Mouse (Mus musculus): ENCODE measurements around the gene Hdhd5. TPM values are rescaled to one million over a fixed set of nuclear protein-coding genes. Genes with fewer than 3 reads are reported as not detected.

Gene Hdhd5
- polyA plus RNA-seq, 1 experiment = 62.4 TPM

- WGBS = 44% methylated on average over 1 of the region's 1 CpGs
- no peak for TF ChIP-seq CTCF (IDR thresholded peaks at IDR 0.05; ENCODE audit: borderline replicate concordance, control insufficient read depth, extremely low read depth, insufficient read depth, low read length, poor library complexity)
- TF ChIP-seq POLR2A (IDR thresholded peaks at IDR 0.05; ENCODE audit: control insufficient read depth, extremely low read depth, insufficient read depth, low read length, poor library complexity) = no peak
- no peak for DNase-seq
- no peaks in the 10 kb centered on the region for H3K27me3 ChIP-seq (ENCODE audit: control insufficient read depth, insufficient read depth, low read length)
- H3K4me3 ChIP-seq (ENCODE audit: control insufficient read depth, insufficient read depth, low read length) = no peak overlapping the region
- H3K4me1 ChIP-seq (replicated peaks; ENCODE audit: control insufficient read depth, insufficient read depth, low read length) = peaks cover 12% of the 10 kb centered on the region
- no peaks in the 10 kb centered on the region for H3K36me3 ChIP-seq (ENCODE audit: control insufficient read depth, insufficient read depth, low read length)
- H3K27ac ChIP-seq (ENCODE audit: control insufficient read depth, insufficient read depth, low read length) = no peak overlapping the region
These were observed 41.3 kb upstream of the Hdhd5 start for GRCm38 (mm10) chr6:120572372-120572771.

- no peak for DNase-seq
- TF ChIP-seq CTCF (IDR thresholded peaks at IDR 0.05; ENCODE audit: borderline replicate concordance, control insufficient read depth, extremely low read depth, insufficient read depth, low read length, poor library complexity) = no peak
- TF ChIP-seq POLR2A (IDR thresholded peaks at IDR 0.05; ENCODE audit: control insufficient read depth, extremely low read depth, insufficient read depth, low read length, poor library complexity) = no peak
- H3K36me3 ChIP-seq (ENCODE audit: control insufficient read depth, insufficient read depth, low read length) = no peaks in the 10 kb centered on the region
- WGBS = 89% methylated on average over 1 of the region's 1 CpGs
- H3K4me1 ChIP-seq (replicated peaks; ENCODE audit: control insufficient read depth, insufficient read depth, low read length) = peaks cover 19% of the 10 kb centered on the region
- peak overlapping the region; percentile 94 for H3K27ac ChIP-seq (ENCODE audit: control insufficient read depth, insufficient read depth, low read length)
- no peaks in the 10 kb centered on the region for H3K27me3 ChIP-seq (ENCODE audit: control insufficient read depth, insufficient read depth, low read length)
- H3K4me3 ChIP-seq (ENCODE audit: control insufficient read depth, insufficient read depth, low read length) = no peak overlapping the region
These were observed 37.1 kb upstream of the Hdhd5 start for GRCm38 (mm10) chr6:120568257-120568656.

- H3K4me1 ChIP-seq (replicated peaks; ENCODE audit: control insufficient read depth, insufficient read depth, low read length) = peaks cover 19% of the 10 kb centered on the region
- TF ChIP-seq POLR2A (IDR thresholded peaks at IDR 0.05; ENCODE audit: control insufficient read depth, extremely low read depth, insufficient read depth, low read length, poor library complexity) (peak; percentile 79), CTCF (IDR thresholded peaks at IDR 0.05; ENCODE audit: borderline replicate concordance, control insufficient read depth, extremely low read depth, insufficient read depth, low read length, poor library complexity) (0 out of 2 replicates have a peak, but pooled peaks have one; percentile 20)
- H3K4me3 ChIP-seq (ENCODE audit: control insufficient read depth, insufficient read depth, low read length) = peak overlapping the region; percentile 32
- H3K36me3 ChIP-seq (ENCODE audit: control insufficient read depth, insufficient read depth, low read length) = no peaks in the 10 kb centered on the region
- peak; percentile 66 for DNase-seq
- no peaks in the 10 kb centered on the region for H3K27me3 ChIP-seq (ENCODE audit: control insufficient read depth, insufficient read depth, low read length)
- peak overlapping the region; percentile 94 for H3K27ac ChIP-seq (ENCODE audit: control insufficient read depth, insufficient read depth, low read length)
- WGBS = 27% methylated on average over 18 of the region's 18 CpGs
These were observed 36.1 kb upstream of the Hdhd5 start for GRCm38 (mm10) chr6:120566911-120567909.

- Histone ChIP-seq H3K4me3 (ENCODE audit: control insufficient read depth, insufficient read depth, low read length) (no peak overlapping the region), H3K4me1 (replicated peaks; ENCODE audit: control insufficient read depth, insufficient read depth, low read length) (no peaks in the 10 kb centered on the region), H3K36me3 (ENCODE audit: control insufficient read depth, insufficient read depth, low read length) (no peaks in the 10 kb centered on the region), H3K27me3 (ENCODE audit: control insufficient read depth, insufficient read depth, low read length) (no peaks in the 10 kb centered on the region), H3K27ac (ENCODE audit: control insufficient read depth, insufficient read depth, low read length) (no peak overlapping the region)
- no peak for TF ChIP-seq POLR2A (IDR thresholded peaks at IDR 0.05; ENCODE audit: control insufficient read depth, extremely low read depth, insufficient read depth, low read length, poor library complexity)
- no peak for TF ChIP-seq CTCF (IDR thresholded peaks at IDR 0.05; ENCODE audit: borderline replicate concordance, control insufficient read depth, extremely low read depth, insufficient read depth, low read length, poor library complexity)
- DNase-seq = no peak
- 92% methylated on average over 8 of the region's 8 CpGs for WGBS
These were observed 25.5 kb upstream of the Hdhd5 start for GRCm38 (mm10) chr6:120556641-120557040.

- Histone ChIP-seq H3K27ac (ENCODE audit: control insufficient read depth, insufficient read depth, low read length) (no peak overlapping the region), H3K36me3 (ENCODE audit: control insufficient read depth, insufficient read depth, low read length) (no peaks in the 10 kb centered on the region), H3K4me3 (ENCODE audit: control insufficient read depth, insufficient read depth, low read length) (no peak overlapping the region), H3K4me1 (replicated peaks; ENCODE audit: control insufficient read depth, insufficient read depth, low read length) (no peaks in the 10 kb centered on the region), H3K27me3 (ENCODE audit: control insufficient read depth, insufficient read depth, low read length) (no peaks in the 10 kb centered on the region)
- 97% methylated on average over 6 of the region's 6 CpGs for WGBS
- TF ChIP-seq CTCF (IDR thresholded peaks at IDR 0.05; ENCODE audit: borderline replicate concordance, control insufficient read depth, extremely low read depth, insufficient read depth, low read length, poor library complexity) (no peak), POLR2A (IDR thresholded peaks at IDR 0.05; ENCODE audit: control insufficient read depth, extremely low read depth, insufficient read depth, low read length, poor library complexity) (no peak)
- DNase-seq = no peak
These were observed 25.0 kb upstream of the Hdhd5 start for GRCm38 (mm10) chr6:120555983-120556567.

GRCm38 (mm10) chr6:120555152-120555551 lies 24.0 kb upstream of the Hdhd5 start:
- no peak for DNase-seq
- TF ChIP-seq CTCF (IDR thresholded peaks at IDR 0.05; ENCODE audit: borderline replicate concordance, control insufficient read depth, extremely low read depth, insufficient read depth, low read length, poor library complexity) (no peak), POLR2A (IDR thresholded peaks at IDR 0.05; ENCODE audit: control insufficient read depth, extremely low read depth, insufficient read depth, low read length, poor library complexity) (no peak)
- no peaks in the 10 kb centered on the region for H3K4me1 ChIP-seq (replicated peaks; ENCODE audit: control insufficient read depth, insufficient read depth, low read length)
- H3K27me3 ChIP-seq (ENCODE audit: control insufficient read depth, insufficient read depth, low read length) = no peaks in the 10 kb centered on the region
- H3K27ac ChIP-seq (ENCODE audit: control insufficient read depth, insufficient read depth, low read length) = no peak overlapping the region
- WGBS = 81% methylated on average over 1 of the region's 1 CpGs
- H3K4me3 ChIP-seq (ENCODE audit: control insufficient read depth, insufficient read depth, low read length) = no peak overlapping the region
- no peaks in the 10 kb centered on the region for H3K36me3 ChIP-seq (ENCODE audit: control insufficient read depth, insufficient read depth, low read length)
